Mouse (Mus musculus) lung, postnatal 14 days (tissue): ENCODE measurements around the gene Clp1.
"Not testable (repeated sequence)": the region's sequence is repeated elsewhere in the genome, so short reads cannot be mapped to it uniquely, and the experiment has no call there.

Experiments used
- DNase-seq: peaks from one replicate; pipeline ENCODE4 v3.0.0; 2021

Clp1 gene

DNA sequence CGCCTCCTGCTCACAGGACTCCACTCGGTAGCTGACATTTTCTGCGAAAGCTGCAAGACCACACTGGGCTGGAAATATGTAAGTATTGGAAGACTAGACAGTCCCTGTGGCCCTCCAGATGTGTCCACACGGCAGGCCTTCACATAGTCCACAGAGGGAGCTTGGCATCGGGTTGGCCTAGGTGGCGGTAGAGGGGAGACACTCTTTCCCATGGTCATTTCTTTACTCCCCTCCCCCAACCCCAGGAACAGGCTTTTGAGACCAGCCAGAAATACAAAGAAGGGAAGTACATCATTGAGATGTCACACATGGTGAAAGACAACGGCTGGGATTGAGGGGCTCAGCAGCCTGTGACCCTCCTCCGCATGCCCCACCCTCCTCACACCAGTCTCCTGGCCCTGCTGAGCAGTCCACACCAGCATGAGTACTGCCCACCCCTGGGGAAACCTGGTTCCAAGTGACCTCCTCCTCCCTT is 10.3 kb upstream of the Clp1 start:
- no peak for DNase-seq

DNA sequence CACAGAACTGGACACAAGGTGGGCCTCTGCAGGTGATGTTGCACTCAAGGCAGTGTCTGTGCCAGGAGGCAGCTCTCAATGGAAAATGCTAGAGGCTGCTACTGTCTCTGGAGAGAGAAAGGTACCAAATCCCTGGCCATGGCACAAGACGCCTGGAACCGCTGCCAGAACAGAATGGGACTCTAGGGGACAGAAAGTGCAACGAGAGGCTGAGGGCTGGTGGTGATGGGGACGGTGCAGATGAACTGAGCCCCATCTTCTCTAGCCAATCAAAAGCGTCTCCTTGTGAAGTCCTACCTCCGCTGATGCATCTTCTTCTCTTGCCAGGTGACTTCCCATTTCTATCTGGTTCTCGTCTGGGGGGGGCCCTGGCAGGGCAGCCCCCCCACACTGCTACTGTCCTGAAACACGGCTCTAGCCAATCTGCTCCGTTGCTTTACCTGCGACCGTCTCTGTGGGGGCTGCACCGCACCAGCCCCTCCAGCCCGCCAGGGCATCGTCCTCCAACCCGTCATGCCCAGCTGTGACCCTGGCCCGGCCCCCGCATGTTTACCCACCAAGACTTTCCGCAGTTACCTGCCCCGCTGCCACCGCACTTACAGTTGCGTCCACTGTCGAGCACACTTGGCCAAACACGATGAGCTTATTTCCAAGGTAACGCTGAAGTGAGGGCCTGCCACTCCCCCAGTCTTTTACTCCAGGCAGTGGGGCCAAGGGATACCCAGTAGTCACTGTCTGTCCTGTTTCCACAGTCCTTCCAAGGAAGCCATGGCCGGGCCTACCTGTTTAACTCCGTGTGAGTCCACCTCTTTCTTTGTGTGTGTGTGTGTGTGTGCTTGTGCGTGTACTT is 9.4 kb upstream of the Clp1 start:
- DNase-seq: no peak

DNA sequence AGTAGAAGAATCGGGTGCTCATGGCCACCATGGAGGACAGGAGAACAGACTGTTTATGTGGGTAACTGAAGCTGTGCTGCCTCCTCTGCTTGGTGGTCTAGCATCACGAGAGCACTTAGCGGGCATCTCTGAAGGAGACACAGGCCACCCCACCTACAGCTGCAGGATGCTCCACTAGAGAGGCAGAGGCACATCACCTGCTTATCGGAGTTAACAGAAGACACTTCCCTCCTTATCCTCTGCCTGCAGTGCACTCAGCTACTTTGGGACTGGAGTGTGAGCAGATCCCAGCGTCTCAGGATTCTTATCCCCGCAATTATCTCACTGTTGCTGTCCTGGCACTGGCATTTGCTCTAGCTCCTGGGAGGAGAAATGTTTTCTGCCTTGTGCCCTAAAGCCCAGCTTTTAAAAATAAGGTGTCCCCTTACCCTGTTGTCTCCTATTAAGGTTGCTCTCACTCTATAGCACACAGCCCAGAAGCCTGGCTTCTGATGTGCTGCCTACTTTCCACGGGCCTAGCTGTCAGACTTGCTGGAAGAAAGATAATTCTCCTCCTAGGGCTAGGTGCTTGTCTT is 8.3 kb upstream of the Clp1 start:
- no peak for DNase-seq

DNA sequence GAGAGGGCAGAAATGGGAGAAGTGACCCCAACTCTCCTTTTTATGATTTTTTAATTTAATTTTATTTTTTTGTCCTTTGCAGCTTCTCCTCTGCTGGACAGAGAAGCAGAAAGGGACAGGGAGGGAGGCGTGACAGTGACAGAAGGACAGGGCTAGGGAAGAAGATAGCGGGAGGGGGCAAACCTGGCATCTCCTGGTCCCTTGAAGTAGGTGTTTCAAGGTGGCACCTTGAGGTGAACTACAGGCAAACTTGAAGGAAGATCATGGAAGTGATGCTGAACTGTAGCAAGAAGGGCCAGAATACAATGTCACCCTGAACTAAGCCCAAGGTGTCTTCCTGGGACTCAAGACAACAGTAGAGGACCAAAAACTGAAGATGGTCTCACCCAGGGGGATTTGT is 7.8 kb upstream of the Clp1 start:
- DNase-seq: no peak

DNA sequence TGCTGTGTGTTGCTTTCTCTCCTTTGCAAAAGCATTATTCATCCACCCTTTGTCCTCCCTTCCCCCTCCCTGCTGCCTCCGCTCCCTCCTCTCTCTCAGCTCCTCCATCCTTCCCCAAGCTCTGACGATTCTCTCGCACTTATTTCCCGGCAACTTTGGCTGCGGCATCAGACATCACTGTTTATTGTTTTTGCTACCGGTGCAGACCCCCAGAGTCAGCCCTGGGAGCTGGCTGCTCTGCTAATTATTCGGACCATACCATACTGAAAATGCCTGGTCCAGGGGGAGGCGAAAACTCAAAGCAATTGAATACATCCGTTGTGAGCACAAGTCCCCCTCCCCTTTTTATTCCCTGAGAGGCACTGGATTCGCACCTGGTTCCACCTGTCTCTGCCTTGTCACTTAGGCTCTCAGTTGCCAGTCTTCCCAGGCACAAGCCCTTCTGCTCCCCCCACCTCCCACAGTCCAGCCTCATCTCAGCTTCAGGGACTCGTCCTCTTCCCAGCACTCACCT is 7.3 kb upstream of the Clp1 start:
- DNase-seq: no peak

DNA sequence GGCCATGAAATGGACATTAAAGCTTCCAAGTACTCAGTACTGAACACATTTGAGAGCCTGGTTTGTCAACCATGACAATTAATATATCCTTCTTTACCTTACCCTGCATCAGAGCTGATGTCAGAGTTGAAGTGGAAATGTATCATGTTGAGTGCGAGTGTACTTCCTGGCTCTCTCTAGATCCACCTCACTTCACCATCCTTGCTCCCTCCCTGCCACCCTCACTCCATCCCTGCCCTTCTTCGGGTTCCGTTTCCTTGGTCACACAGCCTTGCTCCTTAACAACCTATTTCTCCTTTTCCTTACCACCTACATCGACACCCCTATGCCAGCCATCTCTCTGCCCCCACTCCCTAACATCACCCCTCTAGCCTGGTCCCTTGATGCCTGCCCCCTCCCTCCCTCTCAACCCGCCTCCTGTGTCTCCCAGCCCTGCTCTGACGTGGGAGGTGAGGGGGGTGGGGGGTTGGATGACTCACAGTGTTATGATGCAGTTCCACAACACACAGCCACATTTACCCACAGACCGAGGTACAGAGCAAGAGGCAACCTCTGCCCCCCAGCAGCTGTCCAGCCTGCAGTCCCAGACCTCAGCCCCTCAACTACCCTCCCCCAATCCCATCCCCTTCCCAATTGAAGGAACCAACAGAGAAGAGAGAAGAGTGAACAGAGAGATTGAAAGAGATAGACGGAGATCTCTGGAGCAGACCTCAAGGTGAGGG is 6.6 kb upstream of the Clp1 start, which contains the start of gene Ypel4:
Gene Ypel4 (plus strand): TSS at position 480 of the 722 bp plus-strand sequence.
- DNase-seq: peak; percentile 45

DNA sequence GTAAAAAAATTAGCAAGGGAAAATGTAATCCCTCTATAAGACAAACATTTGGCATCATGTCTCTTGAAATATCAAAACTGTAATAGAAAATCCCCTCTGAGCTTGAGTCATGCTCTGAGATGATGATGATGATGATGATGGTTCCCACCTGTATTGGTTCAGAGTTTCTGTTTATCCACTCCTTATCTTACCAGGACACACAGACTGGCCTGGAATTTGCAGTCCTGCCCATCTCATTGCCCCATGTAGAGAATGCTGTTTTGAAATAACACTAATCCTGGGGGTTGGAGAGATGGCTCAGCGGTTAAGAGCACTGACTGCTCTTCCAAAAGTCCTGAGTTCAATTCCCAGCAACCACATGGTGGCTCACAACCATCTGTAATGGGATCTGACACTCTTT is 5.2 kb upstream of the Clp1 start:
- DNase-seq: no peak

DNA sequence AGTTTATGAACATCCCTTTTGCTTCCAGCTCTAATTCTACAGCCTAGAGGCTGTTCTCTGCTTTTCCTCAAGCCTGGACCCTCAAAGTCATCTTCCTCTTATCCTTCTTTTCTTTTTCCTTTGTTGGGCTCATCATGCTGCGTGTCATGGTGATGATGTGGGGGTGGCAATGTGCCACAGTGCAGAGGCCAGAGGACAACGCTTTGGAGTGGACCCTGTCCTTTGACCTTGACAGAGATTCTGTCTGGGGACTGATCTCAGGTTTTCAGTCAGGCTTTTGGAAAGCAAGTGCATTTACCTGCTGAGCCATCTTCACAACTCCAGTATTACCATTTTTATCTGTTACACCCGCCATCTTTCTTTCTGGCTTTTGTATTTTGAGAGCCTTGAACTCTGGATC is 4.1 kb upstream of the Clp1 start:
- DNase-seq: no peak

DNA sequence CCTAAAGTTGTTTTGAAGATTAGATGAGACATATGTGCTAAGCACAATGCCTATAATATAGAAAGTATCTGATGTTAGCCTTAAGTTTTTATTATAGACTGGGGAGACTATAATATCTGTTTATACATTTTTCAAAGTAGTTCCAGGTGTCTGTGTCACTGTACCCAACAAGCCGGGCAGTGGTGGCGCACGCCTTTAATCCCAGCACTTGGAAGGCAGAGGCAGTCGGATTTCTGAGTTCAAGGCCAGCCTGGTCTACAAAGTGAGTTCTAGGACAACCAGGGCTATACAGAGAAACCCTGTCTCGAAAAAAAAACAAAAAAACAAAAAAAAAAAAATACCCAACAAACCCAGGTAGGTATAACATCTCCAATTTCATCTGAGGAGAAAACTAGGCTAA is 1.0 kb upstream of the Clp1 start:
- not testable (repeated sequence) for DNase-seq

DNA sequence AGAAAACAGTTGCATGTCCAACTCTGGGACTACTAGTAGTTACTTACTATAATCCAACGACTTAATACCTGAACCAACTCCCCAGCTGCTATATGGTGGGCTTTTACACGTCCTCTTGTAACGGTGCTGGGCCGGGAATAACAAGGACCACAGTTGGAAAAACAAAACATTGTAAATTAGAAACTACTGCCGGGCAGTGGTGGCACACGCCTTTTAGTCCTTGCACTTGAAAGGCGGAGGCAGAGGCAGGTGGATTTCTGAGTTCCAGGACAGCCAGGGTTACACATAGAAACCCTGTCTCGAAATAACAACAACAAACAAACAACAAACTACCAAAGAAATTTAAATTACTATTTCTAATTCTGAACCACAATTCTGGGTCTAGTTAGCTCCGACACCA is 434 bp downstream of the Clp1 start:
- DNase-seq: no peak

DNA sequence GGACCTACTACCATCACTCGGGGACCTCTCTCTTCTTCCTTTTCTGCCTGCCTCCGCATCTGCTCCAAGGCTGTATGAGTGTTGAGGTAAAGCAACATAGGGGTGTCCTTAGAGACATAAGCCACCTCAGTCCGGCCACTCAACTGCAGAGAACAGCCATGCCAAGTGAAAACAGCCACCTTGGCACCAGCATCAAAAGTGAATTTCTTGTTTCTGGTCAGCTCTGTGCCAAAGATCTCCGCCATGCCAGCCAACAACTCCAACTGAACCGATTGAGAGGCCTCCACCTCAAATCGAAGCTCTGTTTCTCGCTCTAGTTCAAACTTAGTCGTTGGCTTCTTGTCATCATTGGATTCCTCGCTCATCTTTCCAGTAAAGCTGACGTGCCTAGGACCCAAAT is 1.4 kb downstream of the Clp1 start:
- DNase-seq: no peak

DNA sequence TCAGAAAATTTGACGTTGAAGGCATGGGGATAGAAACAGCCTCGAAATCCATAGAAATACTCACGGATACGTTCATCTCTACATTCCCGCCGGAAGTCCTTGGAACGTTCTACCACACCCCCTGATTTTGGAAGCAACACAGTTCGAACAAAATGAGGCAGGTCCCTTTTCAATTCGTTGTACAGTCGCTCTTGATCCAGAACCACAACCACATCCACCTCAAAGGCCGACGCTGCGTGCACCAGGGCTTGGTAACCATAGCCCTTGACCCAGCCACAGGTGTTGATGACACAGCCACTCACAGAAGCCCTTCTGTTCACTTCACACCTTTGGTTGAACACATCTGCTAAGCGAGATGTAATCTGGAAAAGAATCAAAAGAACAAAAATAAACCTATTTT is 3.3 kb downstream of the Clp1 start:
- DNase-seq: no peak

DNA sequence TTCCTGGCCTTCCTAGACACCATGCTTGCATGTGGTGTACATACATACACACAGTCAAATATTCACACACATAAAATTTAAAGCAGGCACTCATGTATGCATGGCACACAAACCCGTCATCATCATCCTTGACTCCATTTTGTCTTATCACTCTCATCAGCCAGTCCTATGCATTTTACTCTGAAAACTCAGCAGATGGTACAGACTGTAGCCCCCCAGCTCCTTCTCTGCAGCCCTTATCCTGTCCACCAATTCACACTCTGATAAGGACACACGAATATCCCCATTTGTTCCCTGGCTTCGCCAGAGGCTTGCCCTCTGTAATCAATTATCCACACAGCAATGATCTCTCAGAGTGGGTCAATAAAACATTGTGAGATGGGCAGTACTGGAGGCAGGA is 6.0 kb downstream of the Clp1 start:
- DNase-seq: no peak

DNA sequence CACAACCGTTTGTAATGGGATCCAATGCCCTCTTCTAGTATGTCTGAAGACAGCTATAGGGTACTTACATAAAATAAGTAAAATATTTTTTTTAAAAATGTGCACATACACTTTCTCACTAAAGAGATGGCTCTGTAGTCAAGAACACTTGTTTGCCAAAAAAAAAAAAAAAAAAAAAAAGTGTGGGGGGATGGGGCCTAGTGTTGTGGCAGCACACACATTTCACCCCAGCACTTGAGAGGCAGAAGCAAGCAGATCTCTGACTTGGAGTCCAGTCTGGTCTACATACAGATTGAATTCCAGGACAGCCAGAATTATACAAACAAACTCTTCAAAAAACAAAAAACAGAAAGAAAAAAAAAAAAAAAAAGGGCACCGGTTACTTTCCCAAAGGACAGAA is 6.4 kb downstream of the Clp1 start:
- DNase-seq: no peak

DNA sequence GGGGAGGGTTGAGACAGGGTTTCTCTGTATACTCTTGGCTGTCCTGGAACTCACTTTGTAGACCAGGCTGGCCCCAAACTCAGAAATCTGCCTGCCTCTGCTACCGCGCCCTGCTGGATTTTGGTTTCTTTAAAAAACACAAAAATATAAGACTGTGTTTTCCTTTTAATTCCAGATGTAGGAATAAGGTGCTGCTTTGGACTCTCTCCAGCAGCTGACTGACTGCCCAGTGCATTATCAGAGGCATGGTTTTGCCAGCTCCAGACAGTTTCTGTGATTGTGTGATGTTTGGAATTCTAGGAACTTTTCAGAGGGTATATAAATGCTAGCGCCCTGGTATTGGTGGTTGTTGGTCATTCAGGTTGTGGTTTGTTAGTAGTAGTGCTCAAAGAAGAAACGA is 9.8 kb downstream of the Clp1 start:
- no peak for DNase-seq

DNA sequence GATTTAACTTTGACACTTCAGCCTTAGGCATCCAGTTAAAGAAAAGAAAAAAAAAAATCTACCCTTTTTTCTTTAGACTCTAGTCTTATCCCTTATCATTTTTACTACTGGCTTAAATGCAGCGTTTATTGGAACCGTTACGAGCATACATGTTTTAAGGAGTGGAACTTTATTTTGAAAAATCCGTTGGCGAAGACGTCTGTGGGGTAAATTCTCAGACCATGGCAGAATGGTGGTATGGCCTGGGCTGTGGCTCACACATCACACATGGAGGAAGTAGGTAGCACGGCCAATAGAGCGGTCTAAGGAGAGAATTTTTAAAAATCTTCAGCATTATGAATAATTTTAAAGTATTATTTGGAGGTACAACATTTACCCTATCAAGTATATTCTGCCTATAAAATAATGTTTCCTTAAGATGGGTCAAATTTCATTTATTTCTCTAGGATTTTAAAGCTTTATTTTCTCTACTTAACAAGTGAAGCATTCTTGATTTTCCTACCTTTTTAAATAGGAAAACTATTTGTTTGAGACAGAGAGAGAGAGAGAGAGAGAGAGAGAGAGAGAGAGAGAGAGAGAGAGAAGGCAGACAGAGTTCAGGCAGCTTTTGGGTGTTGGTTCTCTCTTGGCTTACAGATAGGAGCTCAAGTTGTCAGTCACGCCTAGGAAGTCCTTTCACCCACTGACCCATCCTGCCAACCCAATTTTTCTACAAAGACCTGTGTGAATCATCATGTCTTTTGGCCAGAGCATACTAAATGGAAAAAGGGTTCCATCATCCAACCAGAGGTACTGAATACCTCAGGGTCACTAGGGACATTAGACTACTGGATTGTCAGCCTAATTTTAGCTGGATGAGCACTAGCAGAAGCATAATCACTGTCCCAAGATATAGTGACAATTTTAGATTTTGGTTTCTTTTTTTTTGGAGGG is 10.5 kb downstream of the Clp1 start:
- no peak for DNase-seq

DNA sequence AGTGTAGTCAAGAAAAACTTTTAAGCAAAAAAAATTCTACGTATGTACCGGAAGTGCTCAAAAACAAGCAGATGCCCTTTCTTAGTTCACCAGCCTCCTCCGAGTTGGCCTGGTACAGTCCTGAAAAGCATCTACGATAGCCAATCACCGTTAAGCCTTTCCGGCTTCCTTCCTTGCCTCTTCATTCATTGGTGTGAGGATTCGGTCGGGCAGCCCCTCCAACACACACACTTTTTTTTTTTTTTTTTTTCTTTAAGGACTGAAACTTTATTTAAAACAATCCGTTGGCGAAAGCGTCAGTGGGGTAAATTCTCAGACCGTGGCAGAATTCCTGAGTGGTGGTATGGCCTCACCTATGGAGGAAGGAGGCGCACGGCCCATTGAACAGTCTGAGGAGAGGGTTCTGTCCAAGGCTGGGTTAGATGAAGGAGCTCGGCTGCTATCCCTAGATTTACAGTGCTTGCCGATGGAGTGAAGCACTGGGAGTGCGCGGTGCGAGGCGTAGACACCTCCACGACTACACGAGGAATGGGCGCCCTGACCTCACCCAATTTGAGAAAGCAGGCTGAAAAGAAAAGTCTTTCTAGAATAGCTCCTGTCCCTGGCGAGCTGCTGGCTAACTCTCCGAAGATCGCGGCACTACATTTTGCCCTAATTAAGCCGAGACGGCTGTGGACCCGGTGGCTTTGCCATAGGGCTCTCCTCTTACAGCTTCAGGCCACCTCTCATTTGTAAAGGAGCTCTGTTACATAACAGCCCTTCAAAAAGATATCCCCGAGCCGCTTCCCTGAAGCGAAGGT is 11.4 kb downstream of the Clp1 start:
- peak; percentile 61 for DNase-seq

DNA sequence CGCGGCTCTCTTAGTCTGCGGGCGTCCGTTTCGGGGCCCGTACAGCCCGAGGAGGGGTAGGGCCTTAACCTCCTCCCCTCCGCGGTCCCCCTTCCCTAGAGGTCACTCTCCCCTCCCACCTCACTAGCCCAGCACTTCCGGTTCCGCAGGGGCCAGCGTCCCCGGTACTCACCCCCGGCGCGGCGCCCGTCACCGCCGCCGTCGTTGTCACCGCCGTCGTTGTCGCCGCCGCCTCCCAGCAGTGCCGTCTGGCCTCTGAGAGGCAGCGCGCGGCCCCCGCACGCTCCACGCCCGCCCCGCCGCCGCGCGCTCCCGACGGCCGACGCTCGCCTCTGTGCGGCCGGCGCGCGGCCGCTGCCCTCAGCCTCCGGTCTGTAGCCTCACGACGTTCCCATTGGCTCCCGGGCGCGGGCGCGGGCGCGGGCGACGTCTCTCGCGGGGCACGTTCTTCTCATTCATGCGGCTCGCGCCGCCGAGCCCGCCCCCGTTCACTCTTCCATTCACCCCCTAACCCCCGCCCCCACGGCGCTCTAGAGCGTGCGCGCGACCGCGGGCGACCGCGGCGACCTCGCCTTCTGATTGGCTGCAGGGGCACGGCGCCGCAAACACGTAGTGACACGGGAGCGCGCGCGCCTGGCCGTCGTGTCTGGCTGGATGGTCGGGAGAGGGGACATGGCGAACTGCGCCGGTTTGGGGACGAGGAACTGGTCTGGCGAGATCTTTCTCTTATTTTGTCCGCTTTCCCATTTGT is 12.2 kb downstream of the Clp1 start, which contains the start of gene Zdhhc5:
Gene Zdhhc5 (minus strand): TSS at position 370 of the 751 bp plus-strand sequence.
- DNase-seq: peak; percentile 98

DNA sequence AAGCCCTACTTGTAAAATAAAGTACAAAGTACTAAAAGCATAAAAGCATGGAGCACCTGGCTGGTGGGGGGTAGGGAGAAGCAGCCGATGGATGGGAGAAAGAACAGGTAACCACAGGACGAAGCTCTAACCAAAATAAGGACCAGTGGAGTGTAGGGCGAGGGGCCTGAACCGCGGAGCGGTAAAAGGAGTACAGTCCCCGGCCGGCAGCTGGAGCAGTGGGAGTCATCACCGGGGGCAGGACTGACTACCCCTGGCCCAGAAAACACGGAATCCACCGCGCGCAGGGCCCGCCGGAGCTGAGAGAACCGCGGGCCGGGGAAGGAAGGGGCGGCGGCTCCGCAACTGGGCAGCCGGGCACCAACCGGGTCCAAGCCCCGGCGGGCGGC is 12.7 kb downstream of the Clp1 start:
- no peak for DNase-seq

DNA sequence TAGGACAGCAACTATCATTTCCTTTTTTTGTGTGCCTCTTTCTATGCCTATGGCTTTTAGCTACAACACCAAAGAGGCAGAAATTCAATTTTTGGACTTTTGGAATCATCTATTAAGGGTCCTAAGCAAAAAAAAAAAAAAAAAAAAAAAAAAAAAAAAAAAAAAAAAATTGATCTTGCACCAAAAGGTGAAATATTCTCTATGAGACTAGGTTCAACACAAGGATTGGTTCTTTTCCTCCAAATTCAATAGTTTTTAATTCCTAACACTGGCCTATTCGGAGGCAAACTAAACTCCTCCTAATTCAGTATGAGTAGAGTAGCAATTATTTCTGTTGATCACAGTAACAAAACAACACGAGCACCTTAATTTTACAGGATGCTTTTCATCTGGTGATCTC is 15.3 kb downstream of the Clp1 start:
- no peak for DNase-seq

DNA sequence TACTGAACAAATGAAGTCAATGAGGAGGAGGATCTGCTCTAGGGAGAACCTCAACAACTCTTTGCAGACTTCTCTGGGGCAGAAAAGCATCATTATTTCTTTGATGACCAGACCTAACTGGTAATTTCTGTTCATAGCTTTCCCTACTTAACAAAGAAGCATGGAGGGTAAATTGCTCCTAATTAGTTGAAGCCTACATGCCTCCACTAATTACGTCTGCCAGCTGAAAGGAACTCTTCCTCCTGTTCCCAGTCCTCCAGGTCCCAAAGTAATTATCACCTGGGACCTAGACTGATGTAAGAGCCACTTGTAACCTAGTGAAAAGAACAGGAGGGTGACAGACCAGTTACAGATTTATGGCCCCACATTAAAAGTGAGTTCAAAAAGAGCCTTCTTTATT is 19.6 kb downstream of the Clp1 start:
- no peak for DNase-seq
